Mouse (Mus musculus) adrenal gland, postnatal 0 days (tissue): ENCODE measurements around the gene Gpr35. TPM values are rescaled to one million over a fixed set of nuclear protein-coding genes. Genes with fewer than 3 reads are reported as not detected.

Experiments used
- polyA plus RNA-seq: library from polyadenylated mRNA; unstranded; fragments of >200 nt; fragmentation: Nextera tagmentation; extraction: Ambion mirVana; gene quantifications from 2 replicates; pipeline ENCODE4 v1.2.1, GENCODE M21; 2015

Gene Gpr35
- polyA plus RNA-seq = 0.47 and 0.58 TPM in 2 replicates

GRCm38 (mm10) chr1:92950607-92951006 lies at the start of gene Gpr35:
TSS of gene Gpr35 (plus strand) at chr1:92950865.

DNA sequence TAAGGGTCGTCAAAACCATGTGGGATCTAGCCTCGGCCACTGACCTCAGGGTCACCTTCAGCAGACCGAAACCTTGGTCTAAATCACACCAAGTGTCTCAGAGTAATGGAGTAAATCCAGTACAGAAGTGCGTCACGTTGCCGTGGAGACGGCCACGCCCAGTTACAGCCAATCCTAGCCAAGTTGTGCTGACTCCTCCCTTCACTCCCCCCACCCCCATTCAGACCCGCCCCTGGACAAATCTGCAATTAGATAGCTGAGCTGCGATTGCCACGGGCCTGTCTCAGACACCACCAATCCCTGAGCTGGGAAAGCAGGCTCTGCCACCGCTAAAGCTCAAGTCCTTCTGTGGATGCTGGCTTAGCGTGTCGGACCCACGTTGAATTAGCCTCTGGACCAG lies 47.9 kb upstream of the Gpr35 start, which contains the start of gene Ankmy1:
Gene Ankmy1, minus strand, starts transcription at position 121 of the 400 bp plus-strand sequence.

GRCm38 (mm10) chr1:92906779-92907631 lies 43.7 kb upstream of the Gpr35 start, which contains the start of gene Dusp28:
TSS of gene Dusp28 (plus strand) at chr1:92906981.

GRCm38 (mm10) chr1:92910239-92910885 lies 40.3 kb upstream of the Gpr35 start, which contains the start of gene Rnpepl1:
TSS of gene Rnpepl1 (plus strand) at chr1:92910783.

GRCm38 (mm10) chr1:92934182-92934827 lies 16.4 kb upstream of the Gpr35 start, which contains the start of gene Capn10:
TSS of gene Capn10 (plus strand) at chr1:92934376.

GRCm38 (mm10) chr1:93006061-93006460 lies 55.4 kb downstream of the Gpr35 start, which contains the start of gene Aqp12:
TSS of gene Aqp12 (plus strand) at chr1:93006334.

Other genes with a start within 250 kb of the Gpr35 start
- gene Gpc1, start 119.2 kb upstream of the Gpr35 start, polyA plus RNA-seq = 31.6 and 35.1 TPM in 2 replicates
- 0.40 and 0.58 TPM in 2 replicates for gene Ankmy1, start 48.0 kb upstream of the Gpr35 start, polyA plus RNA-seq
- 36.9 and 46.6 TPM in 2 replicates for gene Dusp28, start 43.9 kb upstream of the Gpr35 start, polyA plus RNA-seq
- 28.0 and 43.7 TPM in 2 replicates for gene Rnpepl1, start 40.1 kb upstream of the Gpr35 start, polyA plus RNA-seq
- gene Capn10, start 16.5 kb upstream of the Gpr35 start, polyA plus RNA-seq = 22.4 and 25.8 TPM in 2 replicates
- 0.21 TPM in 1 of 2 replicates, not detected in the other for gene Aqp12, start 55.5 kb downstream of the Gpr35 start, polyA plus RNA-seq
- 34.3 and 67.0 TPM in 2 replicates for gene Kif1a, start 151.1 kb downstream of the Gpr35 start, polyA plus RNA-seq
- 9.1 and 12.7 TPM in 2 replicates for gene Agxt, start 184.4 kb downstream of the Gpr35 start, polyA plus RNA-seq
- 0.27 and 0.28 TPM in 2 replicates for gene 2310007B03Rik, start 210.1 kb downstream of the Gpr35 start, polyA plus RNA-seq
- gene Crocc2, start 217.9 kb downstream of the Gpr35 start, polyA plus RNA-seq = 0.25 and 0.58 TPM in 2 replicates